Comparison of ENCODE assay signal across 9 mouse cellular contexts in the genomic region with DNA sequence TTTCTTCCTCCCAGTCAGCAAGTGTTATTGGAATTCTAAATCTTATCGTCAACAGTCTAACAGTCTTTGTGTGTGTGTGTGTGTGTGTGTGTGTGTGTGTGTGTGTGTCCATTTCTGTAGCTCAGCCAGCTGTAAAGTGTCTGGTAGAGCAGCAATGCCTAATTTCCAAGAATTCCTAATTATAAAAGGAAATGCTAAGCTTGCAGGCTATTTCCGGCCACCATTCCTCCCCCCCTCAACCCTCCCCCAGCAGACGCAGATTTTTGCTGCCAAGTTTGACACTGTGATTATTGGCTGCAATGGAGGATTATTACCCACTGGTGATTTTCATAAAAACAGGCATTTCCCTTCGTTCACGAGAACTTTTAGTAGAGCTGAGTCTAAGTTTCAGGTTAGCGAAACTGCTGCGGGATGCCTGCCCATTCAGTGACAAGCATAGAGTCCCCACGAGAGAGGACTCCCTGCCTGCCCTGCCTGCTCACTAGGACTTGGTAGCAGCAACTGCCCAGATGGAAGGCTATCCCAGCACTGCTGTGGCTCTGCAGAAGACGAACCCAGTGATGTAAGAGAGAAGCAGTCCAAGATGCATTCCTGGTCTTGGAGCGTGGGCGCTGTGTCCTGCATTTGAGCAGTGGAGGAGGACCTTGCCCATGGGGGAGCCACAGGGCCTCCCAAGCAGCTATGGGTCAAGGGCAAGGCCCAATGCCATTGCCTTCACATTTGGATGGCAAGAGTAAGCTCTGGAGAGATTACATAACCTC. TPM values are rescaled to one million over a fixed set of nuclear protein-coding genes. Genes with fewer than 3 reads are reported as not detected.
A peak's percentile ranks its signal among the peaks of the same experiment; 100 is the strongest.
DNase-seq lines count a peak whose midpoint lies in the region; ATAC-seq lines count a peak whose summit lies in the region.
"Had no signal": no experiment of that assay in that cellular context is flagged by ENCODE, and none has a peak within 500 bp of the region (broad histone marks: within the 10 kb centered on the region; RNA-seq: fewer than 3 reads in every experiment).

No protein-coding gene starts in this region.

- peak overlapping the region; percentile 62 for H3K27ac ChIP-seq in heart, embryonic 15.5 days
- H3K27ac ChIP-seq: liver, embryonic 14.5 days had no signal

- H3K4me2 ChIP-seq in heart, embryonic 15.5 days = 0 out of 2 replicates have a peak overlapping the region, but pooled peaks have one; percentile 4

- H3K4me1 ChIP-seq in heart, embryonic 15.5 days (replicated peaks) = peaks cover 10% of the 10 kb centered on the region

- H3K9me3 ChIP-seq in heart, embryonic 15.5 days (replicated peaks) = no peaks in the 10 kb centered on the region

- 62% methylated on average over 11 of the region's 11 CpGs for WGBS in heart, embryonic 15.5 days

- DNase-seq in cerebellum, postnatal 10 days = peak; percentile 39 to 48
- no peak for DNase-seq in cerebellum, adult 9-10 months
- DNase-seq in adrenal gland, postnatal 14 days = peak; percentile 62
- peak; percentile 64 to 68 for DNase-seq in kidney, postnatal 4 days
- DNase-seq in spleen, postnatal 36 days (ENCODE audit: low spot score in 2 of 2) = no peak
- DNase-seq in thymus, postnatal 14 days = no peak

- H3K4me3 ChIP-seq in heart, embryonic 15.5 days = no peak overlapping the region

- H3K36me3 ChIP-seq in heart, embryonic 15.5 days = peaks cover 14% of the 10 kb centered on the region; the same call in 1 of the 2 replicates

- H3K9ac ChIP-seq in heart, embryonic 15.5 days = no peak overlapping the region
- H3K9ac ChIP-seq: liver, embryonic 14.5 days had no signal

- H3K27me3 ChIP-seq in heart, embryonic 15.5 days = no peaks in the 10 kb centered on the region

- no peak for ATAC-seq in heart, embryonic 15.5 days (replicated peaks; ENCODE audit: insufficient number of reproducible peaks, insufficient read depth, low FRiP score, low read depth)
- ATAC-seq in erythroid progenitor cell, adult 5-6 weeks (replicated peaks; ENCODE audit: low FRiP score, poor library complexity, severe bottlenecking) = no peak

RNA-seq across cellular contexts. Expression of a gene that starts 52.9 kb away (rescaled TPM):
- 0.44 and 2.0 TPM in 2 replicates for total RNA-seq in adrenal gland, postnatal 14 days (2021)
- polyA plus RNA-seq in heart, embryonic 15.5 days (2015; fragmentation: Nextera tagmentation; extraction: Ambion mirVana) = 0.44 TPM in 1 of 2 replicates, not detected in the other
- total RNA-seq in erythroid progenitor cell, adult 5-6 weeks (2015; ENCODE audit: low replicate concordance) = 2.5 and 4.0 TPM in 2 replicates
- 2.1 and 16.3 TPM in 2 replicates for total RNA-seq in erythroid progenitor cell, adult 5-6 weeks (2017; ENCODE audit: low replicate concordance)

Comparison
In these comparisons a context has a peak if more than half of its experiments do, and no peak if none do; other contexts are left out.
1. DNase-seq: peak in cerebellum, postnatal 10 days (2 of 2), adrenal gland, postnatal 14 days (single experiment) and kidney, postnatal 4 days (2 of 2); none in cerebellum, adult 9-10 months (single experiment), spleen, postnatal 36 days (0 of 2) and thymus, postnatal 14 days (single experiment).